Mouse (Mus musculus) spleen, adult 2 months (tissue): ENCODE data around the gene Fam193b.

Experiments used
- CTCF ChIP-seq: fragments of 200-500 bp; IDR thresholded peaks from 2 replicates; pipeline ENCODE4 v1.5.1; 2011; ENCODE audit warnings: mild to moderate bottlenecking, inconsistent platforms; ENCODE audit not compliant: insufficient read depth, insufficient read length, insufficient replicate concordance; ENCODE audit errors: extremely low read depth
- POLR2A ChIP-seq: fragments of 200-500 bp; IDR thresholded peaks from 2 replicates; pipeline ENCODE4 v1.6.1; 2011; ENCODE audit warnings: low read depth, low read length, inconsistent platforms

DNA sequence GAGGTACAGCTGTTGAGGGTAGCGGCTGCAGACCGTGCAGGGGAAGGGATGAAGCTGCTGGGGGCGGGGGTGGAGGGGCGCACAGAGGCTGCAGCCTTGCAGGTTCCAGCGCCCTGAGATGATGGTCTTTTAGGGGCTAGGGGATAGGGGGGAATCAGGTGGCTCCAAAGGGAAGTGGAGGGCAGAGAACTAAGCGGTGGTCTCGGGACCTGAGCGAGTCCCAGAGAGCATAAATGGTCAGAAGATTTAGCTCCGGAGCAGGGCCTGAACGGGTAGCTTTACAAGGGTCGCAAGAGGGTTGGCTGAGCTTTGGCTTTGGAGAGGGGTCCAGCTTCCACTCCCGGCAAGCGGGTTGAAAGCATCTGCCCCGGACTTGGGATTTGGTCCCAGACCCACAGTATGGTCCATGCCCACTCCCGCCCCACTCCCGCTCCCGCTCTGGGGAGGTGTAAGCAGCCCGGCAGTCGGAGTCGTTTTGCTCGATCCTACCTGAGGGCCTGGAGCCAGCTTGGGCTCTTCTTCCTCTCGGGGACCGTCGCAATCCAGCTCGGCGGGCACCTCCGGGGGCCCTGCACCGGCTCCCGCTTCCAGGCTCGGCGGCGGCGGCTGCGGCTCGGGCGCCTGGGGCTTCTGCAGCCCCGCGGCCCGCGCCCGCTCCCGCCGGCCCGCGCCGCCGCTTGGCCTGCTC, 490 bp downstream of the Fam193b start:
- no peak for TF ChIP-seq CTCF
- TF ChIP-seq POLR2A, result no peak
